Mouse (Mus musculus): ENCODE measurements at regions not wholly inside any gene's neighbourhood (a gene's known extent, or its start where the extent isn't known, plus 50 kb on each side); places are given as distances from the start of the nearest gene placed in this dataset.

- no peak for DNase-seq
Measured at GRCm38 (mm10) chr4:22047730-22048455, 116.8 kb downstream of the Faxc start.

GRCm38 (mm10) chr4:22066785-22067433 is 135.8 kb downstream of the Faxc start:
- DNase-seq: no peak

GRCm38 (mm10) chr4:22067678-22068299 is 136.7 kb downstream of the Faxc start:
- no peak for DNase-seq

GRCm38 (mm10) chr4:22088209-22088787 is 157.2 kb downstream of the Faxc start:
- DNase-seq: no peak

- DNase-seq: no peak
Measured at GRCm38 (mm10) chr4:22089637-22090041, 158.5 kb downstream of the Faxc start.

- DNase-seq: no peak
Measured at GRCm38 (mm10) chr4:22090536-22090935, 159.4 kb downstream of the Faxc start.

- no peak for DNase-seq
Measured at GRCm38 (mm10) chr4:22092551-22092950, 161.4 kb downstream of the Faxc start.

- no peak for DNase-seq
Measured at GRCm38 (mm10) chr4:22095257-22096031, 164.3 kb downstream of the Faxc start.

- DNase-seq: no peak
Measured at GRCm38 (mm10) chr4:22098605-22099004, 167.5 kb downstream of the Faxc start.

GRCm38 (mm10) chr4:22102478-22102877 is 171.3 kb downstream of the Faxc start:
- DNase-seq: no peak

GRCm38 (mm10) chr4:22103001-22103587 is 172.0 kb downstream of the Faxc start:
- no peak for DNase-seq

GRCm38 (mm10) chr4:22106883-22107282 is 175.8 kb downstream of the Faxc start:
- no peak for DNase-seq

GRCm38 (mm10) chr4:22109410-22109809 is 178.3 kb downstream of the Faxc start:
- no peak for DNase-seq

- no peak for DNase-seq
Measured at GRCm38 (mm10) chr4:22110400-22110799, 179.3 kb downstream of the Faxc start.

- DNase-seq: no peak
Measured at GRCm38 (mm10) chr4:22112209-22112608, 181.1 kb downstream of the Faxc start.

GRCm38 (mm10) chr4:22114451-22114850 is 183.3 kb downstream of the Faxc start:
- no peak for DNase-seq

GRCm38 (mm10) chr4:22119877-22120276 is 188.7 kb downstream of the Faxc start:
- DNase-seq: no peak

- DNase-seq: no peak
Measured at GRCm38 (mm10) chr4:22120953-22121352, 189.8 kb downstream of the Faxc start.

GRCm38 (mm10) chr4:22121397-22121796 is 190.3 kb downstream of the Faxc start:
- DNase-seq: no peak

- DNase-seq: no peak
Measured at GRCm38 (mm10) chr4:22124836-22125235, 193.7 kb downstream of the Faxc start.

GRCm38 (mm10) chr4:22130511-22130910 is 199.4 kb downstream of the Faxc start:
- DNase-seq: no peak

Measured in thymus, postnatal 25 days (tissue).